Mouse (Mus musculus) retina, postnatal 7 days (tissue): ENCODE measurements around the gene Rnase4.

Experiments
- DNase-seq: peaks from one replicate; pipeline ENCODE4 v3.0.0-alpha.2; 2012; ENCODE audit warnings: low read depth, low spot score

The Rnase4 gene

GRCm38 (mm10) chr14:51090921-51091900 is at the start of gene Rnase4, which contains the start of gene Ang:
Gene Rnase4 (plus strand): TSS chr14:51091077.
Gene Ang (plus strand): TSS chr14:51091150.
- no peak for DNase-seq

- no peak for DNase-seq
These were observed 49.1 kb upstream of the Rnase4 start, which contains the start of gene Rnase9 for GRCm38 (mm10) chr14:51041769-51042168. Gene Rnase9 (minus strand): TSS chr14:51041869.

GRCm38 (mm10) chr14:51047846-51048245 is 43.0 kb upstream of the Rnase4 start:
- DNase-seq, result no peak

GRCm38 (mm10) chr14:51050063-51050462 is 40.8 kb upstream of the Rnase4 start, which contains the start of gene Rnase11:
Gene Rnase11 (minus strand): TSS chr14:51050163.
- no peak for DNase-seq

- DNase-seq, result no peak
These were observed 38.9 kb upstream of the Rnase4 start for GRCm38 (mm10) chr14:51051941-51052340.

GRCm38 (mm10) chr14:51053176-51053575 is 37.7 kb upstream of the Rnase4 start:
- no peak for DNase-seq

- no peak for DNase-seq
These were observed 36.3 kb upstream of the Rnase4 start for GRCm38 (mm10) chr14:51054243-51055237.

DNA sequence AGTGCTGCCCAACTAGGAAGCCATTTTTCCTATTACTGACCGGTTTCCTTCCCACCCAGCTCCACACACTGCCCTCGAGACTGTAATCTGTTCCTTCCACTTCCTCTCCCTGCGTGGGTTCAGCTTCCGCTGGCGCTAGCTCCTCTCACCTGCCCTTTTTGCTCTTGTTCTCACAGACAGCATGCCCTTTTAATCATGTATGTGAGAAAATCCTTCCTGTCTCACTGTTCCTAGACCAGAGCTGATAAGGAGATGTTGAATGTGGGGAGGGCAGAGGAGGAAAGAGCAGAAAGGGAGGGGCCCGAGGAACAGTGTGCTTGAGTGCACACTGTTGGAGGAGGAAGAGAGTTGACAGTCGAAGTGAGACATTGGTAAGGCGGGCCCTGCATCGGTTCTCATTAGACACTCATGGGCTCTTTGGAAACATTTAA is 33.5 kb upstream of the Rnase4 start, which contains the start of gene Rnase12:
TSS of gene Rnase12 (minus strand) at position 261 of the 431 bp plus-strand sequence.
- no peak for DNase-seq

DNA sequence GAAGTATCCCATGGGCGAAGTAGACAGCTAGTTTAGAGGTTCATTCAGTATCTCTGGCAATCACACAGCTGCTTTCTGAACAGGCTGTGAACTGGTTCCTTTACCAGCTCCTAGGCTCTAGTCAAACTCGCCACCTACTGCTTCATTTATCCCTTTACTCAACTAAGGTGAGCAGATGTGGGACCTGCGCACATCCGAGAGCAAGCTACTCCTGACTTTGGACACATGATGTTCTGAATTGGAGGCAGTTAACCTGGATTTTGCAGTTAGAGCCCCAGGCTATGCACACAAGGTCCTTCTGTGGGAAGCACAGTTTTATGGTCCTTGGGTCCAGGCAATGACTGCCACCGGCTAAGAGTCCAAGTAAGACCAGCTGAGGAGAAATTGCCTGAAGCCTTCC is 30.1 kb upstream of the Rnase4 start:
- no peak for DNase-seq

- DNase-seq, result no peak
These were observed 21.9 kb upstream of the Rnase4 start for GRCm38 (mm10) chr14:51068956-51069355.

DNA sequence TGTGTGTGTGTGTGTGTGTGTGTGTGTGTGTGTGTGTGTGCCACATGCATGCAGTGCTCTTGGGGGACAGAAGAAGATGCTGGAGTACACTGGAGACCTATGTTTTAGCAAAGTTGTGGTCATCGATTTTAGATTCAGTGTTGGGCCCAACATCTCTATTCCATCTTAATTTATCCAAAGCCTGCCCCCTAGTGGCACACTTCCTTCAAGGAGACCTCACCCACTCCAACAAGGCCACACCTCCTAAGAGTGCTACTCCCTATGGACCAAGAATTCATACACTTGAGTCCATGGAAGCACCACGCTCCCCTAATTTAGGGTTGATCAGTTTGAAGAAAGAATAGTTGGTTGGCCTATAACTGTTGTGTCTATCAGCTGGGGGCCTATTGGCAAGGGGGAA is 21.3 kb upstream of the Rnase4 start:
- no peak for DNase-seq

- no peak for DNase-seq
These were observed 16.5 kb upstream of the Rnase4 start, which contains the start of gene Olfr750 for GRCm38 (mm10) chr14:51074335-51074734. Gene Olfr750 (minus strand): TSS chr14:51074435.

GRCm38 (mm10) chr14:51079180-51079579 is 11.7 kb upstream of the Rnase4 start:
- DNase-seq, result no peak

GRCm38 (mm10) chr14:51081035-51081434 is 9.8 kb upstream of the Rnase4 start:
- DNase-seq, result no peak

DNA sequence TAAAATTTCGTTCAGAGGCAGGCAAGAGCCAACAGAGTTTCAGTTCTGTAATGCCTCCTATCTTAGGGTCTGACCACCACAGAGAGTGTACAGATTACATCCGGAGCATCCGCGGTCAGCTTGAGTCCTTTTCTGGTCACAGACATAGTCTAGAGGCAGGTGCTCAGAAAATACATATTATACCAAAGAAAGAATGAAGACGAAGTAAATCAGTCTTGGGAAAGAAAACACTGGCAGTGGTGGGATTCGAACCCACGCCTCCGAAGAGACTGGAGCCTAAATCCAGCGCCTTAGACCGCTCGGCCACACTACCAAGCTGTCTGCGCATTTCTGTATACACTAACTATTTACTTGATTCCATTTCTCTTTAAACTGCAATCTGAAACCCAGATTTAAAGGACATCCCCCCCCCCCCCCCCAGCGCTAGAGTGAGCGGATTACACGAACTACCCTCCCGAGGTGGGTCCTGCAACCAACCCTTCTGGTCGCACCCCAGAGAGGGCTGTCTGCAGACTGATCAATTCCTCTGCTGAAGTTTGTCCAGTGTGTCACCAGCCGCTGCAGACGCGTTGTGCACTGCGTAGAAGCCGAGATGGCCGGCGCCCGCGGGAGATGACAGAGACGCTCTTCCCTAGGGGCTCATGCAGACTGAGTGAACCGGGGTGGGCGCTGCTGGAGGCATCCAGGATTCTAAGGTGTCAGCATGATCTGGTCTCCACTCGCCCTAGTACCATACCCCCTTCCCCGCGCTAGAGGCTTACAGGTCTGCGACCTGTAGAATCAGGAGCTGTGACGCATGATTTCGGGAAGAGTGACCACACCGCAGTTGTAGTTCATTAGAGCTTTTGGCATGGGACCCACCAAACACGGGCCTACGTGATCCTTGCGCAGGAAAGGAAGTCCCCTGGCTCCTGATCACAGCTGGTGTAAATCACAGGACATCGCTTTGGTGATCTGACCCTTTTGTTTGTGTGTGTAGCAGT is 8.0 kb upstream of the Rnase4 start:
- DNase-seq, result no peak

GRCm38 (mm10) chr14:51083805-51084204 is 7.1 kb upstream of the Rnase4 start:
- DNase-seq, result no peak

DNA sequence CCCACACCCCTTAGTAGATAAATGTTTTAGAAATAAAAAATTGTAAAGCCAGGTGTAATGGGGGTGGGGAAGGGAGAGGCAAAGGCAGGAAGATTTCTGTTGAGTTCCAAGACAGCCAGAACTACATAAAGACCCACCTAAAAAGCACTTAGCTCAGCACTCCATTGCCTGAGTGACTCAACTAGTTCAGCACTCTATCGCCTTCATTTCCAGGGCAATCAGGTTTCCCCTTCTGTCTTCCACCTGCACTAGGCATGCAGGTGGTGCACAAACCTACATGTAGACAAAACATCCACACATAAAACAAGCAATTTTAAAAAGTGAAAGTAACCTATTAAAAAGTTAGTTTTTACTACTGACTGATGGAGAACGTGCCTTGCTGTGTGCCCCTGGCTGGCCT is 5.8 kb upstream of the Rnase4 start:
- no peak for DNase-seq

DNA sequence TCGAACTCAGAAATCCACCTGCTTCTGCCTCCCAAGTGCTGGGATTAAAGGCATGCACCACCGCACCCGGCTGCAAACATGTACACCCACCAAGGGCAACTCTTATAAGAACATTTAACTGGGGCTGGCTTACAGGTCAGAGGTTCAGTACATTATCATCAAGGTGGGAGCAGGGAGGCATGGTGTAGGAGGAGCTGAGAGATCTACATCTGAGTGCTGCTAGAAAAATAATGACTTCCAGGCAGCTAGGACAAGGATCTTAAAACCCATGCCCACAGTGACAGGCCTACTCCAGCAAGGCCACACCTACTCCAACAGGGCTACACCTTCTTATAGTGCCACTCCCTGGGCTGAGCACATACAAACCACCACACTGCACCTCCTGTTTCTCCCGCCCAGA is 5.0 kb upstream of the Rnase4 start:
- no peak for DNase-seq

DNA sequence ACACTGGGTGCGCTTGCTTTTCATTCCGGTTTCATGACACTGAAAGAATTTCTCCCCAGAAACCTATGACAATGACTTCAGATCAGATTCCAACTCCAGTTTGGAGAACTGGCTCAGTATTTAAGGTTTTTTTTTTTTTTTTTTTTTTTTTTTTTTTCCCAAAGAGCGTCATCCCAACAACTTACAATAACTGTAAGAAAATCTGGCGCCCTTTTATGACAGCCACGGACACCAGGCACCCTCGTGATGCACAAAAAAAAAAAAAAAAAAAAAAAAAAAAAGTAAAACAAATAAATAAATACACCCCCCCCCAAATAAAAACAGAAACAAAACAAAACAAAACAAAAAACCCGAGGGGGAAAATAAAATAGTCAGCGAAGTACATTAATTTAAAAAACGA is 3.1 kb upstream of the Rnase4 start:
- DNase-seq, result no peak
